Mouse (Mus musculus): ENCODE results near the gene Cbx2. TPM values are rescaled to one million over a fixed set of nuclear protein-coding genes. Genes with fewer than 3 reads are reported as not detected.

Cbx2 gene
- total and polyA plus RNA-seq, 2 experiments, result 2.9 to 3.9 TPM

- under 1% methylated on average over 63 of the region's 63 CpGs for WGBS
- peak; percentile 93 for DNase-seq (ENCODE audit: extremely low read depth, low read depth, low spot score)
- H3K27ac ChIP-seq (replicated peaks; ENCODE audit: insufficient read depth, low read depth, low read length), result peak within 1 kb of the TSS; percentile 92
- H3K27me3 ChIP-seq (ENCODE audit: control insufficient read depth, insufficient read depth, low read length), result 0 out of 2 replicates have a peak, but pooled peaks cover 6% of the 10 kb centered on the region
- TF ChIP-seq CTCF (IDR thresholded peaks at IDR 0.05; ENCODE audit: low read depth, low read length), result no peak
- TF ChIP-seq POLR2A (IDR thresholded peaks at IDR 0.05; ENCODE audit: extremely low read depth, insufficient read depth, low read length), result peak; percentile 89
- H3K36me3 ChIP-seq (ENCODE audit: control insufficient read depth, insufficient read depth, low read length), result no peaks in the 10 kb centered on the region; the same call in 1 of the 2 replicates
- H3K4me1 ChIP-seq (ENCODE audit: control insufficient read depth, insufficient read depth, low read length), result peaks cover 23% of the 10 kb centered on the region
- H3K4me3 ChIP-seq (ENCODE audit: insufficient read depth, low read depth, low read length), result peak within 1 kb of the TSS; percentile 94
- H3K9ac ChIP-seq (ENCODE audit: low read depth, low read length), result peak within 1 kb of the TSS; percentile 97
- no peaks in the 10 kb centered on the region for H3K79me2 ChIP-seq (ENCODE audit: control insufficient read depth, insufficient read depth, low read length)
Observed at GRCm38 (mm10) chr11:119040600-119041324, 18.0 kb downstream of the Cbx2 start, which contains the start of gene Cbx8. Gene Cbx8 (minus strand): TSS chr11:119040969.

- peak; percentile 29 for DNase-seq (ENCODE audit: extremely low read depth, low read depth, low spot score)
- H3K4me3 ChIP-seq (ENCODE audit: insufficient read depth, low read depth, low read length), result peak overlapping the region; percentile 71
- peak overlapping the region; percentile 80 for H3K9ac ChIP-seq (ENCODE audit: low read depth, low read length)
- no peaks in the 10 kb centered on the region; the same call in 1 of the 2 replicates for H3K36me3 ChIP-seq (ENCODE audit: control insufficient read depth, insufficient read depth, low read length)
- TF ChIP-seq POLR2A (IDR thresholded peaks at IDR 0.05; ENCODE audit: extremely low read depth, insufficient read depth, low read length), result no peak
- no peak for TF ChIP-seq CTCF (IDR thresholded peaks at IDR 0.05; ENCODE audit: low read depth, low read length)
- peak overlapping the region; percentile 55 for H3K27ac ChIP-seq (replicated peaks; ENCODE audit: insufficient read depth, low read depth, low read length)
- H3K79me2 ChIP-seq (ENCODE audit: control insufficient read depth, insufficient read depth, low read length), result no peaks in the 10 kb centered on the region
- under 1% methylated on average over 31 of the region's 31 CpGs for WGBS
- 0 out of 2 replicates have a peak, but pooled peaks cover 4% of the 10 kb centered on the region for H3K27me3 ChIP-seq (ENCODE audit: control insufficient read depth, insufficient read depth, low read length)
- peaks cover 25% of the 10 kb centered on the region for H3K4me1 ChIP-seq (ENCODE audit: control insufficient read depth, insufficient read depth, low read length)
Observed at GRCm38 (mm10) chr11:119041325-119041716, 18.6 kb downstream of the Cbx2 start.

GRCm38 (mm10) chr11:119041750-119042465, 19.1 kb downstream of the Cbx2 start:
- 2% methylated on average over 31 of the region's 31 CpGs for WGBS
- H3K4me3 ChIP-seq (ENCODE audit: insufficient read depth, low read depth, low read length), result peak overlapping the region; percentile 71; the same call in 1 of the 2 replicates
- peak overlapping the region; percentile 80; the same call in 1 of the 2 replicates for H3K9ac ChIP-seq (ENCODE audit: low read depth, low read length)
- TF ChIP-seq POLR2A (IDR thresholded peaks at IDR 0.05; ENCODE audit: extremely low read depth, insufficient read depth, low read length) (no peak), CTCF (IDR thresholded peaks at IDR 0.05; ENCODE audit: low read depth, low read length) (no peak)
- peaks cover 26% of the 10 kb centered on the region for H3K4me1 ChIP-seq (ENCODE audit: control insufficient read depth, insufficient read depth, low read length)
- 0 out of 2 replicates have a peak, but pooled peaks cover 4% of the 10 kb centered on the region for H3K27me3 ChIP-seq (ENCODE audit: control insufficient read depth, insufficient read depth, low read length)
- no peaks in the 10 kb centered on the region; the same call in 1 of the 2 replicates for H3K36me3 ChIP-seq (ENCODE audit: control insufficient read depth, insufficient read depth, low read length)
- DNase-seq (ENCODE audit: extremely low read depth, low read depth, low spot score), result no peak
- no peak overlapping the region for H3K27ac ChIP-seq (replicated peaks; ENCODE audit: insufficient read depth, low read depth, low read length)
- no peaks in the 10 kb centered on the region for H3K79me2 ChIP-seq (ENCODE audit: control insufficient read depth, insufficient read depth, low read length)

GRCm38 (mm10) chr11:119042466-119043272, 19.9 kb downstream of the Cbx2 start:
- TF ChIP-seq CTCF (IDR thresholded peaks at IDR 0.05; ENCODE audit: low read depth, low read length) (no peak), POLR2A (IDR thresholded peaks at IDR 0.05; ENCODE audit: extremely low read depth, insufficient read depth, low read length) (no peak)
- 10% methylated on average over 52 of the region's 52 CpGs for WGBS
- no peak overlapping the region for H3K27ac ChIP-seq (replicated peaks; ENCODE audit: insufficient read depth, low read depth, low read length)
- H3K27me3 ChIP-seq (ENCODE audit: control insufficient read depth, insufficient read depth, low read length), result peaks cover 4% of the 10 kb centered on the region; the same call in 1 of the 2 replicates
- DNase-seq (ENCODE audit: extremely low read depth, low read depth, low spot score), result peak; percentile 33
- no peak overlapping the region for H3K4me3 ChIP-seq (ENCODE audit: insufficient read depth, low read depth, low read length)
- H3K79me2 ChIP-seq (ENCODE audit: control insufficient read depth, insufficient read depth, low read length), result no peaks in the 10 kb centered on the region
- no peak overlapping the region for H3K9ac ChIP-seq (ENCODE audit: low read depth, low read length)
- H3K36me3 ChIP-seq (ENCODE audit: control insufficient read depth, insufficient read depth, low read length), result no peaks in the 10 kb centered on the region; the same call in 1 of the 2 replicates
- peaks cover 27% of the 10 kb centered on the region for H3K4me1 ChIP-seq (ENCODE audit: control insufficient read depth, insufficient read depth, low read length)

- no peak for DNase-seq (ENCODE audit: extremely low read depth, low read depth, low spot score)
- no peak overlapping the region for H3K9ac ChIP-seq (ENCODE audit: low read depth, low read length)
- TF ChIP-seq POLR2A (IDR thresholded peaks at IDR 0.05; ENCODE audit: extremely low read depth, insufficient read depth, low read length) (no peak), CTCF (IDR thresholded peaks at IDR 0.05; ENCODE audit: low read depth, low read length) (no peak)
- H3K4me3 ChIP-seq (ENCODE audit: insufficient read depth, low read depth, low read length), result no peak overlapping the region
- 52% methylated on average over 4 of the region's 4 CpGs for WGBS
- H3K79me2 ChIP-seq (ENCODE audit: control insufficient read depth, insufficient read depth, low read length), result no peaks in the 10 kb centered on the region
- H3K27ac ChIP-seq (replicated peaks; ENCODE audit: insufficient read depth, low read depth, low read length), result no peak overlapping the region
- peaks cover 4% of the 10 kb centered on the region; the same call in 1 of the 2 replicates for H3K27me3 ChIP-seq (ENCODE audit: control insufficient read depth, insufficient read depth, low read length)
- H3K36me3 ChIP-seq (ENCODE audit: control insufficient read depth, insufficient read depth, low read length), result no peaks in the 10 kb centered on the region; the same call in 1 of the 2 replicates
- H3K4me1 ChIP-seq (ENCODE audit: control insufficient read depth, insufficient read depth, low read length), result peaks cover 27% of the 10 kb centered on the region
Observed at GRCm38 (mm10) chr11:119043273-119043540, 20.4 kb downstream of the Cbx2 start.

All from liver, adult 2 months (tissue).